Mouse (Mus musculus): Measurements from ENCODE around the gene Dock10. TPM values are rescaled to one million over a fixed set of nuclear protein-coding genes. Genes with fewer than 3 reads are reported as not detected.
A peak's percentile ranks its signal among the peaks of the same experiment; 100 is the strongest.

Gene Dock10
- total and polyA plus RNA-seq, 2 experiments from 2014 or later = 1.2 to 5.2 TPM

DNA sequence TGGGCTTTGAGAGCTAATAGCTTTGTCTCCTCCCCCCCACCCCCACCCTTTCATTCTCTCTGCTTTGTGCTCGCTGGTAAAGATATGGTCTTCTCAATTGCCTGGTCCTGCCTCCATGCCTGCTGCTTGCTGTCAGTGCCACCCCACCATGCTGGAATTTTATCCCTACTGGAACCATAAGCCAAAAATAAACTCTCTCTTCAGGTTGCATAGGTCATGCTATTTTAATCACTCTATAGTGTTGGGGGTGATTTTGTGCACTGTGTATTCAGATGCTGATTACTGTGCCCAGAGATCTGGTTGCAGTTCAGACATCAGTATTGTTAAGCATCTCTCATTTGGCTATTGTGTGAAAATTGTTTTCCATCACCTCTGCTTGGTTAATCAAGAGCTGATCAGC, 18.9 kb downstream of the Dock10 start:
- Histone ChIP-seq H3K27ac (ENCODE audit: low read depth) (0 out of 2 replicates have a peak overlapping the region, but pooled peaks have one; percentile 17), H3K9me3 (replicated peaks; ENCODE audit: control insufficient read depth, low read length) (no peaks in the 10 kb centered on the region), H3K4me3 (ENCODE audit: low read depth, low read length) (no peak overlapping the region), H3K9ac (replicated peaks; ENCODE audit: low read depth, low read length) (no peak overlapping the region), H3K4me2 (ENCODE audit: low read depth, low read length) (no peak overlapping the region; the same call in 1 of the 2 replicates), H3K27me3 (ENCODE audit: control insufficient read depth, insufficient read depth, low read length) (no peaks in the 10 kb centered on the region), H3K4me1 (ENCODE audit: control insufficient read depth, insufficient read depth) (peaks cover 13% of the 10 kb centered on the region; the same call in 1 of the 2 replicates), H3K36me3 (replicated peaks; ENCODE audit: control insufficient read depth, insufficient read depth, low read length) (no peaks in the 10 kb centered on the region)
- no peak for TF ChIP-seq CTCF (IDR thresholded peaks at IDR 0.05; ENCODE audit: low read depth)
- no peak for TF ChIP-seq EP300 (IDR thresholded peaks at IDR 0.05; ENCODE audit: low read depth)
- 32% methylated on average over 1 of the region's 1 CpGs for WGBS
- no peak for DNase-seq (ENCODE audit: low spot score)
- ATAC-seq (ENCODE audit: insufficient read depth, low read depth) = peak; percentile 36; the same call in 1 of the 2 replicates

GRCm38 (mm10) chr1:80737812-80738391, 20.4 kb downstream of the Dock10 start:
- 45% methylated on average over 5 of the region's 5 CpGs for WGBS

GRCm38 (mm10) chr1:80730582-80730981, 27.7 kb downstream of the Dock10 start:
- H3K36me3 ChIP-seq (replicated peaks; ENCODE audit: control insufficient read depth, insufficient read depth, low read length) = no peaks in the 10 kb centered on the region
- DNase-seq (ENCODE audit: low spot score) = no peak
- TF ChIP-seq CTCF (IDR thresholded peaks at IDR 0.05; ENCODE audit: low read depth) (no peak), EP300 (IDR thresholded peaks at IDR 0.05; ENCODE audit: low read depth) (no peak)
- H3K4me1 ChIP-seq (ENCODE audit: control insufficient read depth, insufficient read depth) = no peaks in the 10 kb centered on the region
- ATAC-seq (ENCODE audit: insufficient read depth, low read depth) = no peak
- no peaks in the 10 kb centered on the region for H3K27me3 ChIP-seq (ENCODE audit: control insufficient read depth, insufficient read depth, low read length)
- no peak overlapping the region for H3K4me2 ChIP-seq (ENCODE audit: low read depth, low read length)
- no peaks in the 10 kb centered on the region for H3K9me3 ChIP-seq (replicated peaks; ENCODE audit: control insufficient read depth, low read length)
- WGBS = 75% methylated on average over 5 of the region's 5 CpGs
- no peak overlapping the region for H3K9ac ChIP-seq (replicated peaks; ENCODE audit: low read depth, low read length)
- no peak overlapping the region for H3K27ac ChIP-seq (ENCODE audit: low read depth)
- H3K4me3 ChIP-seq (ENCODE audit: low read depth, low read length) = no peak overlapping the region

More at GRCm38 (mm10) chr1:80737812-80738391, 20.4 kb downstream of the Dock10 start:
- H3K9ac ChIP-seq (replicated peaks; ENCODE audit: low read depth, low read length) = no peak overlapping the region
- TF ChIP-seq CTCF (IDR thresholded peaks at IDR 0.05; ENCODE audit: low read depth) = no peak
- TF ChIP-seq EP300 (IDR thresholded peaks at IDR 0.05; ENCODE audit: low read depth) = no peak
- no peak overlapping the region for H3K4me3 ChIP-seq (ENCODE audit: low read depth, low read length)
- peaks cover 13% of the 10 kb centered on the region; the same call in 1 of the 2 replicates for H3K4me1 ChIP-seq (ENCODE audit: control insufficient read depth, insufficient read depth)
- DNase-seq (ENCODE audit: low spot score) = no peak
- no peaks in the 10 kb centered on the region for H3K9me3 ChIP-seq (replicated peaks; ENCODE audit: control insufficient read depth, low read length)
- no peak overlapping the region for H3K4me2 ChIP-seq (ENCODE audit: low read depth, low read length)
- no peak overlapping the region for H3K27ac ChIP-seq (ENCODE audit: low read depth)
- no peaks in the 10 kb centered on the region for H3K27me3 ChIP-seq (ENCODE audit: control insufficient read depth, insufficient read depth, low read length)
- no peak for ATAC-seq (ENCODE audit: insufficient read depth, low read depth)
- H3K36me3 ChIP-seq (replicated peaks; ENCODE audit: control insufficient read depth, insufficient read depth, low read length) = no peaks in the 10 kb centered on the region

- DNase-seq (ENCODE audit: low spot score) (no peak), ATAC-seq (ENCODE audit: insufficient read depth, low read depth) (no peak)
- Histone ChIP-seq H3K27ac (ENCODE audit: low read depth) (no peak overlapping the region), H3K4me1 (ENCODE audit: control insufficient read depth, insufficient read depth) (no peaks in the 10 kb centered on the region), H3K27me3 (ENCODE audit: control insufficient read depth, insufficient read depth, low read length) (no peaks in the 10 kb centered on the region), H3K36me3 (replicated peaks; ENCODE audit: control insufficient read depth, insufficient read depth, low read length) (no peaks in the 10 kb centered on the region), H3K9ac (replicated peaks; ENCODE audit: low read depth, low read length) (no peak overlapping the region), H3K4me3 (ENCODE audit: low read depth, low read length) (no peak overlapping the region), H3K9me3 (replicated peaks; ENCODE audit: control insufficient read depth, low read length) (no peaks in the 10 kb centered on the region), H3K4me2 (ENCODE audit: low read depth, low read length) (no peak overlapping the region)
- 82% methylated on average over 4 of the region's 4 CpGs for WGBS
- no peak for TF ChIP-seq EP300 (IDR thresholded peaks at IDR 0.05; ENCODE audit: low read depth)
- no peak for TF ChIP-seq CTCF (IDR thresholded peaks at IDR 0.05; ENCODE audit: low read depth)
Measured at GRCm38 (mm10) chr1:80730174-80730573, 28.2 kb downstream of the Dock10 start.

DNA sequence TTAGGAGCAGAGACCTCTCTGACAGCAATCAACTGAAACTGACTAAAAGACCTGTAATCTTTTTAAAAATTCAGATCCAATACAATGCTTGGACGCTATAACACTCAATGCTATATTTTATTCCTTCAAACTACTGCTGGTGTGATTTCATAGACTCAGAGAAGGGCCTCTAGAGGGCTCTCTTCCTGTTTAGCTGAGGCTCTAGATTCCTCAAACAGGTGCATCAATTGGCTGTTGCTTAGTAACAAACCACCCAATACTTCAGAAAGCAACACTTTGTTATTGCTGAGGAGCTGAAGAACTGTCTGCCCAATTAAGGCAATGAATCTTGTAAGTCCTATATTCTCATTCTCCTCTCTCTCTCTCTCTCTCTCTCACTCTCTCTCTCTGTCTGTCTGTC, 30.1 kb downstream of the Dock10 start:
- Histone ChIP-seq H3K4me3 (ENCODE audit: low read depth, low read length) (no peak overlapping the region), H3K27me3 (ENCODE audit: control insufficient read depth, insufficient read depth, low read length) (no peaks in the 10 kb centered on the region), H3K36me3 (replicated peaks; ENCODE audit: control insufficient read depth, insufficient read depth, low read length) (no peaks in the 10 kb centered on the region), H3K9me3 (replicated peaks; ENCODE audit: control insufficient read depth, low read length) (no peaks in the 10 kb centered on the region), H3K4me1 (ENCODE audit: control insufficient read depth, insufficient read depth) (no peaks in the 10 kb centered on the region), H3K9ac (replicated peaks; ENCODE audit: low read depth, low read length) (no peak overlapping the region), H3K27ac (ENCODE audit: low read depth) (no peak overlapping the region), H3K4me2 (ENCODE audit: low read depth, low read length) (no peak overlapping the region)
- ATAC-seq (ENCODE audit: insufficient read depth, low read depth) = no peak
- TF ChIP-seq CTCF (IDR thresholded peaks at IDR 0.05; ENCODE audit: low read depth) (0 out of 2 replicates have a peak, but pooled peaks have one; percentile 15), EP300 (IDR thresholded peaks at IDR 0.05; ENCODE audit: low read depth) (no peak)
- DNase-seq (ENCODE audit: low spot score) = no peak
- 41% methylated on average over 1 of the region's 1 CpGs for WGBS

DNA sequence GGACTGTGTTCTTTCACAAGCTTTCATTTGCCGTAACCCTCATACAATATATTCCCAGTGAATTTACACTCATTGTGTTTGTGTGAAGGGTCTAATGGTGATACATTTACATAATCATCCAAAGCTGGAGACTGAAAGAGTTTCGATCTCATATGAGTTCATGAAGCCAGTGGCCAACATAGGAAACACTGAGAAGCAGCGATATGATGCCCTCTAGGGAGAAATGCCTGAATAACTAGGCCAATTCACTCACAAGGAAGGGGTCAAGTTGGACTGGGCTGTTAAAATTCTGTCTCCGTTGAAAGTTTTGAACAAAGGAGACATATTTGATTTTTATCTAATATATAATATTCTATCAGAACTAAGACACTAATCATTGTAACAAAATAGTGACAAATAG, 30.9 kb downstream of the Dock10 start:
- no peaks in the 10 kb centered on the region for H3K36me3 ChIP-seq (replicated peaks; ENCODE audit: control insufficient read depth, insufficient read depth, low read length)
- H3K4me2 ChIP-seq (ENCODE audit: low read depth, low read length) = no peak overlapping the region
- H3K27ac ChIP-seq (ENCODE audit: low read depth) = no peak overlapping the region
- no peaks in the 10 kb centered on the region for H3K9me3 ChIP-seq (replicated peaks; ENCODE audit: control insufficient read depth, low read length)
- no peaks in the 10 kb centered on the region for H3K27me3 ChIP-seq (ENCODE audit: control insufficient read depth, insufficient read depth, low read length)
- H3K4me1 ChIP-seq (ENCODE audit: control insufficient read depth, insufficient read depth) = no peaks in the 10 kb centered on the region
- no peak for ATAC-seq (ENCODE audit: insufficient read depth, low read depth)
- WGBS = 76% methylated on average over 4 of the region's 4 CpGs
- no peak overlapping the region for H3K9ac ChIP-seq (replicated peaks; ENCODE audit: low read depth, low read length)
- no peak for DNase-seq (ENCODE audit: low spot score)
- TF ChIP-seq EP300 (IDR thresholded peaks at IDR 0.05; ENCODE audit: low read depth) = no peak
- TF ChIP-seq CTCF (IDR thresholded peaks at IDR 0.05; ENCODE audit: low read depth) = no peak
- H3K4me3 ChIP-seq (ENCODE audit: low read depth, low read length) = no peak overlapping the region

All from heart, postnatal 0 days (tissue).